Mouse (Mus musculus) brain, adult 2 months (tissue): Measurements from ENCODE around the gene Lsm12.

Experiments
- DNase-seq: peaks from one replicate; pipeline ENCODE4 v3.0.0; 2011; ENCODE audit warnings: low read depth, low spot score

Gene Lsm12

GRCm38 (mm10) chr11:102216886-102217240 lies 31.8 kb upstream of the Lsm12 start:
- DNase-seq: no peak

GRCm38 (mm10) chr11:102216056-102216885 lies 31.2 kb upstream of the Lsm12 start:
- peak; percentile 96 for DNase-seq

GRCm38 (mm10) chr11:102215511-102215910 lies 30.4 kb upstream of the Lsm12 start:
- peak; percentile 40 for DNase-seq

- DNase-seq: peak; percentile 45
These were observed 29.5 kb upstream of the Lsm12 start for GRCm38 (mm10) chr11:102214430-102215156.

GRCm38 (mm10) chr11:102211936-102212341 lies 26.8 kb upstream of the Lsm12 start:
- DNase-seq: peak; percentile 66

- no peak for DNase-seq
These were observed 25.9 kb upstream of the Lsm12 start for GRCm38 (mm10) chr11:102211011-102211410.

- DNase-seq: no peak
These were observed 25.1 kb upstream of the Lsm12 start for GRCm38 (mm10) chr11:102210185-102210584.

- peak; percentile 90 for DNase-seq
These were observed 24.6 kb upstream of the Lsm12 start for GRCm38 (mm10) chr11:102209742-102210141.

GRCm38 (mm10) chr11:102208846-102209245 lies 23.8 kb upstream of the Lsm12 start:
- DNase-seq: no peak

GRCm38 (mm10) chr11:102207825-102208777 lies 23.0 kb upstream of the Lsm12 start:
- DNase-seq: peak; percentile 80

- DNase-seq: peak; percentile 64
These were observed 21.4 kb upstream of the Lsm12 start for GRCm38 (mm10) chr11:102206481-102206880.

- DNase-seq: peak; percentile 94
These were observed 16.3 kb upstream of the Lsm12 start for GRCm38 (mm10) chr11:102201408-102201821.

GRCm38 (mm10) chr11:102199856-102200255 lies 14.8 kb upstream of the Lsm12 start:
- DNase-seq: no peak

GRCm38 (mm10) chr11:102198245-102198644 lies 13.1 kb upstream of the Lsm12 start:
- no peak for DNase-seq

GRCm38 (mm10) chr11:102196018-102196797 lies 11.1 kb upstream of the Lsm12 start:
- DNase-seq: peak; percentile 81

GRCm38 (mm10) chr11:102193657-102194440 lies 8.8 kb upstream of the Lsm12 start:
- DNase-seq: no peak

GRCm38 (mm10) chr11:102190848-102191247 lies 5.8 kb upstream of the Lsm12 start:
- DNase-seq: no peak

GRCm38 (mm10) chr11:102189461-102190436 lies 4.7 kb upstream of the Lsm12 start, which contains the start of gene G6pc3:
TSS of gene G6pc3 (plus strand) at chr11:102189620.
- DNase-seq: peak; percentile 98

GRCm38 (mm10) chr11:102188980-102189379 lies 3.9 kb upstream of the Lsm12 start:
- no peak for DNase-seq
